Mouse (Mus musculus) MEL (cell line): Measurements from ENCODE around the gene Hook1. TPM values are rescaled to one million over a fixed set of nuclear protein-coding genes. Genes with fewer than 3 reads are reported as not detected.

Experiments
- DNase-seq: peaks from one replicate; pipeline ENCODE4 v3.0.0; 2011; ENCODE audit warnings: low read depth, low spot score
- H3K27ac ChIP-seq: 2 replicates; pipeline ENCODE4 v1.5.1; 2012; ENCODE audit warnings: low read depth, mild to moderate bottlenecking, control low read depth, low read length, moderate library complexity; ENCODE audit not compliant: control insufficient read depth
- H3K27me3 ChIP-seq, 2 experiments: fragments of 150-350 bp in 1 of 2; sonication (generic) in 1 of 2; 2 replicates each; pipeline ENCODE4 v1.6.1; 2012; ENCODE audit warnings: low read length in 2 of 2, mild to moderate bottlenecking in 2 of 2, improper control_type of control experiment in 1 of 2, moderate library complexity in 1 of 2; ENCODE audit not compliant: insufficient read depth in 2 of 2, control insufficient read depth in 1 of 2
- H3K36me3 ChIP-seq, 2 experiments: 2 replicates each; pipeline ENCODE4 v1.6.1; 2012 to 2014; ENCODE audit warnings: low read length in 2 of 2, improper control_type of control experiment in 1 of 2, inconsistent platforms in 1 of 2, mild to moderate bottlenecking in 1 of 2; ENCODE audit not compliant: insufficient read depth in 2 of 2, control insufficient read depth in 1 of 2
- H3K4me1 ChIP-seq, 2 experiments: fragments of 150-350 bp in 1 of 2; sonication (generic) in 1 of 2; 2 replicates each; pipeline ENCODE4 v1.6.1; 2012; ENCODE audit warnings: low read length in 2 of 2, improper control_type of control experiment in 1 of 2, mild to moderate bottlenecking in 1 of 2; ENCODE audit not compliant: insufficient read depth in 2 of 2, control insufficient read depth in 1 of 2
- H3K4me3 ChIP-seq, 2 experiments: fragments of 150-350 bp in 1 of 2; sonication (generic) in 1 of 2; 2 replicates each; pipeline ENCODE4 v1.5.1; 2012; ENCODE audit warnings: low read depth in 2 of 2, low read length in 2 of 2, mild to moderate bottlenecking in 2 of 2, moderate library complexity in 2 of 2, control low read depth in 1 of 2, improper control_type of control experiment in 1 of 2; ENCODE audit not compliant: control insufficient read depth in 1 of 2, insufficient read depth in 1 of 2
- H3K79me2 ChIP-seq: 2 replicates; pipeline ENCODE4 v1.6.1; 2012; ENCODE audit warnings: mild to moderate bottlenecking, low read length, moderate library complexity; ENCODE audit not compliant: control insufficient read depth, poor library complexity, insufficient read depth
- H3K9ac ChIP-seq: 2 replicates; pipeline ENCODE4 v1.6.1; 2012; ENCODE audit warnings: low read depth, mild to moderate bottlenecking, control low read depth, low read length, moderate library complexity; ENCODE audit not compliant: control insufficient read depth, poor library complexity, severe bottlenecking
- H3K9me3 ChIP-seq: fragments of 150-350 bp; sonication (generic); replicated peaks from 2 replicates; pipeline ENCODE4 v1.6.1; 2012; ENCODE audit warnings: mild to moderate bottlenecking, low read length, improper control_type of control experiment, moderate library complexity; ENCODE audit not compliant: insufficient read depth
- BHLHE40 ChIP-seq: IDR thresholded peaks from 2 replicates; pipeline ENCODE4 v1.6.1; 2012; ENCODE audit warnings: low read depth, mild to moderate bottlenecking, inconsistent platforms, low read length, improper control_type of control experiment, borderline replicate concordance
- CHD2 ChIP-seq: IDR thresholded peaks from 2 replicates; pipeline ENCODE4 v1.6.1; 2011; ENCODE audit warnings: low read length, improper control_type of control experiment
- CTCF ChIP-seq, 3 experiments: IDR thresholded peaks in 2 of 3; conservative IDR thresholded peaks in 1 of 3; 2 replicates each; pipeline ENCODE4 v1.5.1; 2011 to 2012; ENCODE audit warnings: low read length in 3 of 3, low read depth in 2 of 3, mild to moderate bottlenecking in 2 of 3, improper control_type of control experiment in 1 of 3, inconsistent platforms in 1 of 3, mixed read lengths in 1 of 3, moderate library complexity in 1 of 3; ENCODE audit not compliant: control insufficient read depth in 1 of 3, insufficient read depth in 1 of 3, poor library complexity in 1 of 3, severe bottlenecking in 1 of 3
- EP300 ChIP-seq, 2 experiments: IDR thresholded peaks; 2 replicates each; pipeline ENCODE4 v1.6.1; 2011; ENCODE audit warnings: improper control_type of control experiment in 2 of 2, low read length in 2 of 2, low read depth in 1 of 2, mild to moderate bottlenecking in 1 of 2
- GATA1 ChIP-seq: IDR thresholded peaks from 2 replicates; pipeline ENCODE4 v1.6.1; 2011; ENCODE audit warnings: low read depth, low read length, improper control_type of control experiment
- MAX ChIP-seq: IDR thresholded peaks from 2 replicates; pipeline ENCODE4 v1.6.1; 2011; ENCODE audit warnings: low read length, improper control_type of control experiment
- MAZ ChIP-seq: IDR thresholded peaks from 2 replicates; pipeline ENCODE4 v1.6.1; 2012; ENCODE audit warnings: low read depth, mild to moderate bottlenecking, inconsistent platforms, low read length, improper control_type of control experiment
- MEF2A ChIP-seq: IDR thresholded peaks from 2 replicates; pipeline ENCODE4 v1.6.1; 2014; ENCODE audit warnings: low read depth, mild to moderate bottlenecking, inconsistent platforms, low read length, improper control_type of control experiment; ENCODE audit not compliant: poor library complexity, insufficient replicate concordance, severe bottlenecking; ENCODE audit errors: extremely low read depth
- MXI1 ChIP-seq: IDR thresholded peaks from 2 replicates; pipeline ENCODE4 v1.6.1; 2011; ENCODE audit warnings: mild to moderate bottlenecking, low read depth, low read length, improper control_type of control experiment
- MYB ChIP-seq: IDR thresholded peaks from 2 replicates; pipeline ENCODE4 v1.6.1; 2011; ENCODE audit warnings: mild to moderate bottlenecking, low read depth, low read length, improper control_type of control experiment
- MYC ChIP-seq: IDR thresholded peaks from 2 replicates; pipeline ENCODE4 v1.6.1; 2011; ENCODE audit warnings: low read depth, mild to moderate bottlenecking, low read length, improper control_type of control experiment, moderate library complexity
- NELFE ChIP-seq: IDR thresholded peaks from 2 replicates; pipeline ENCODE4 v1.6.1; 2011; ENCODE audit warnings: low read depth, low read length, improper control_type of control experiment
- NRF1 ChIP-seq: IDR thresholded peaks from 2 replicates; pipeline ENCODE4 v1.6.1; 2014; ENCODE audit warnings: low read depth, mild to moderate bottlenecking, inconsistent platforms, low read length, improper control_type of control experiment, moderate library complexity; ENCODE audit not compliant: poor library complexity, insufficient read depth, severe bottlenecking
- POLR2AphosphoS2 ChIP-seq: IDR thresholded peaks from 2 replicates; pipeline ENCODE4 v1.6.1; 2011; ENCODE audit warnings: low read length, improper control_type of control experiment
- POLR2AphosphoS5 ChIP-seq: IDR thresholded peaks from 2 replicates; pipeline ENCODE4 v1.6.1; 2012; ENCODE audit warnings: low read depth, borderline replicate concordance, mild to moderate bottlenecking, inconsistent platforms, low read length, moderate library complexity, mixed read lengths
- RAD21 ChIP-seq: IDR thresholded peaks from 2 replicates; pipeline ENCODE4 v1.6.1; 2011; ENCODE audit warnings: mild to moderate bottlenecking, low read depth, low read length, improper control_type of control experiment
- SIN3A ChIP-seq: IDR thresholded peaks from 2 replicates; pipeline ENCODE4 v1.6.1; 2012; ENCODE audit warnings: low read length, improper control_type of control experiment, inconsistent platforms
- SMC3 ChIP-seq: IDR thresholded peaks from 2 replicates; pipeline ENCODE4 v1.6.1; 2011; ENCODE audit warnings: low read depth, low read length, improper control_type of control experiment
- TAL1 ChIP-seq: IDR thresholded peaks from 2 replicates; pipeline ENCODE4 v1.6.1; 2012; ENCODE audit warnings: mild to moderate bottlenecking, inconsistent platforms, low read length, moderate library complexity, mixed read lengths
- TCF12 ChIP-seq: IDR thresholded peaks from 2 replicates; pipeline ENCODE4 v1.6.1; 2014; ENCODE audit warnings: low read depth, mild to moderate bottlenecking, inconsistent platforms, low read length, improper control_type of control experiment, moderate library complexity
- UBTF ChIP-seq: IDR thresholded peaks from 2 replicates; pipeline ENCODE4 v1.6.1; 2012; ENCODE audit warnings: low read depth, mild to moderate bottlenecking, inconsistent platforms, low read length, improper control_type of control experiment, moderate library complexity, borderline replicate concordance; ENCODE audit not compliant: insufficient read depth
- USF1 ChIP-seq: IDR thresholded peaks from 2 replicates; pipeline ENCODE4 v1.6.1; 2014; ENCODE audit warnings: low read depth, mild to moderate bottlenecking, inconsistent platforms, low read length, improper control_type of control experiment, moderate library complexity
- USF2 ChIP-seq, 2 experiments: IDR thresholded peaks; 2 replicates each; pipeline ENCODE4 v1.6.1; 2011 to 2012; ENCODE audit warnings: improper control_type of control experiment in 2 of 2, low read length in 2 of 2, borderline replicate concordance in 1 of 2, inconsistent platforms in 1 of 2, low read depth in 1 of 2, mild to moderate bottlenecking in 1 of 2; ENCODE audit not compliant: insufficient read depth in 1 of 2
- ZC3H11A ChIP-seq: IDR thresholded peaks from 2 replicates; pipeline ENCODE4 v1.6.1; 2012; ENCODE audit warnings: low read depth, mild to moderate bottlenecking, inconsistent platforms, low read length, improper control_type of control experiment
- ZKSCAN1 ChIP-seq: IDR thresholded peaks from 2 replicates; pipeline ENCODE4 v1.6.1; 2012; ENCODE audit warnings: low read depth, mild to moderate bottlenecking, inconsistent platforms, low read length, improper control_type of control experiment, moderate library complexity
- ZMIZ1 ChIP-seq: IDR thresholded peaks from 2 replicates; pipeline ENCODE4 v1.6.1; 2012; ENCODE audit warnings: low read depth, mild to moderate bottlenecking, inconsistent platforms, low read length, improper control_type of control experiment, moderate library complexity
- ZNF384 ChIP-seq: IDR thresholded peaks from 2 replicates; pipeline ENCODE4 v1.6.1; 2012; ENCODE audit warnings: low read depth, mild to moderate bottlenecking, inconsistent platforms, low read length, improper control_type of control experiment
- polyA plus RNA-seq, 2 experiments: library from polyadenylated mRNA; stranded (reverse) in 1 of 2; unstranded in 1 of 2; fragments of >175 nt in 1 of 2; fragments of >200 nt in 1 of 2; gene quantifications; 2 replicates each; pipeline versions ENCODE4 v1.2.1 to v1.2.4; 2012; ENCODE audit warnings: low replicate concordance in 2 of 2, low read depth in 1 of 2; ENCODE audit not compliant: insufficient read length in 2 of 2, insufficient read depth in 1 of 2, missing spikeins in 1 of 2
- total RNA-seq: library from RNA; depleted of rRNA; stranded (reverse); fragments of 300-350 nt; gene quantifications from 2 replicates; pipeline ENCODE4 v1.2.3, GENCODE M21; 2012

The Hook1 gene
- total and polyA plus RNA-seq, 3 experiments = not detected

DNA sequence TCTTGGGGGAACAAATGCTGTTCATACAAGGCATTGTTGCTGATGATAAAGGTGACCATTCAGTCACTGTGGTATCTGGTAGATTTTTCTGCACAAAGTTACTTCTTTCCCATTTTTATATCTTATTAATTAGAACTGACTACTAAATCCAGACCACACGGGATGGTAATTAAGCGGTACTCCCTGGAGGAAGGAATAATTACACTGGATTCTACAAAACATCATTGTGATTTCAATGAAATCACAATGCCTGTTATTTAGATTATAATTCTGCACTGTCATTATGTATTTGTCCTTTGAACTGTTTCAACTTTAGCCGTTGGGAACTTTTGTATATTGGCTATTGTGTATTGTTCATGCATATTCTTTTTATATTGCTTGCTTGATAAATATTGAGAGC is 28.3 kb upstream of the Hook1 start:
- Histone ChIP-seq H3K79me2 (no peaks in the 10 kb centered on the region), H3K36me3 (no peaks in the 10 kb centered on the region), H3K27me3 (no peaks in the 10 kb centered on the region), H3K4me3 (no peak overlapping the region), H3K4me1 (no peaks in the 10 kb centered on the region), H3K9ac (no peak overlapping the region), H3K27ac (no peak overlapping the region), H3K9me3 (no peaks in the 10 kb centered on the region)
- no peak for TF ChIP-seq CTCF (IDR thresholded peaks at IDR 0.05 in 2 of 3, conservative IDR thresholded peaks at IDR 0.05 in 1 of 3; ENCODE audit: control insufficient read depth in 1 of 3, insufficient read depth in 1 of 3, low read depth in 2 of 3, low read length in 3 of 3, poor library complexity in 1 of 3, severe bottlenecking in 1 of 3)
- no peak for TF ChIP-seq MYC
- TF ChIP-seq CHD2 = no peak
- TF ChIP-seq SIN3A = no peak
- no peak for TF ChIP-seq ZC3H11A
- no peak for TF ChIP-seq MXI1
- TF ChIP-seq TCF12 = no peak
- TF ChIP-seq ZKSCAN1 = no peak
- TF ChIP-seq BHLHE40 = no peak
- no peak for TF ChIP-seq MEF2A
- no peak for TF ChIP-seq MAX
- no peak for TF ChIP-seq GATA1
- TF ChIP-seq POLR2AphosphoS2 = no peak
- TF ChIP-seq POLR2AphosphoS5 = no peak
- no peak for TF ChIP-seq MAZ
- no peak for TF ChIP-seq USF2 (IDR thresholded peaks at IDR 0.05; ENCODE audit: borderline replicate concordance in 1 of 2, insufficient read depth in 1 of 2, low read depth in 1 of 2, low read length in 2 of 2)
- TF ChIP-seq MYB = no peak
- no peak for DNase-seq

DNA sequence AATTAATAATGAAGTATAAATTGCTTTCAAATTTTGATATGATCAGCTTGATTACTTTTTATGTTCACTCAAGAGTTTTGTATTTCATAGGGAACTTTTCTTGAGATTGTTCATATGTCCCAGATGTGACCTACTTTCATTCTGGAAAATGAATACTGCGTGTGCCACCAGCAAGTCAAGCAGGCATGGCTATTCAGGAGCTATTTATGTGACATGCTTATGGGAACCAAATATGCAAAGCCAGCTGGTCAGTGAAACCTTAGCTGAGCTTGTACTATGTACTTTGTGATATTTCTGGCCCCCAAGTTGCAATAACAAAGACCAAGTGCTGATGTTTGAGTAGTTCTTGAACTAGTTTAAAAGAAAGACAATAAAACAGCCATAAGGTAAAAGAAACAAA is 19.1 kb upstream of the Hook1 start:
- Histone ChIP-seq H3K9ac (no peak overlapping the region), H3K4me3 (no peak overlapping the region), H3K79me2 (no peaks in the 10 kb centered on the region), H3K27ac (no peak overlapping the region), H3K27me3 (no peaks in the 10 kb centered on the region), H3K9me3 (no peaks in the 10 kb centered on the region), H3K36me3 (no peaks in the 10 kb centered on the region), H3K4me1 (no peaks in the 10 kb centered on the region)
- TF ChIP-seq BHLHE40 (no peak), SIN3A (no peak), ZKSCAN1 (no peak), ZMIZ1 (no peak), POLR2AphosphoS2 (no peak), MXI1 (no peak), NRF1 (no peak), UBTF (no peak), SMC3 (no peak), ZNF384 (no peak), CTCF (IDR thresholded peaks at IDR 0.05 in 2 of 3, conservative IDR thresholded peaks at IDR 0.05 in 1 of 3; ENCODE audit: control insufficient read depth in 1 of 3, insufficient read depth in 1 of 3, low read depth in 2 of 3, low read length in 3 of 3, poor library complexity in 1 of 3, severe bottlenecking in 1 of 3) (no peak), USF1 (no peak), ZC3H11A (no peak), NELFE (no peak), TAL1 (no peak), EP300 (IDR thresholded peaks at IDR 0.05; ENCODE audit: low read depth in 1 of 2, low read length in 2 of 2) (no peak), MYC (no peak), RAD21 (no peak)
- DNase-seq = no peak
